Mouse (Mus musculus) frontal cortex, postnatal 10 days (tissue): ENCODE results near the gene Dnajc21.
A peak's percentile ranks its signal among the peaks of the same experiment; 100 is the strongest.
"Not testable (repeated sequence)": the region's sequence is repeated elsewhere in the genome, so short reads cannot be mapped to it uniquely, and the experiment has no call there.

Experiments
- DNase-seq, 2 experiments: peaks; one replicate each; pipeline ENCODE4 v3.0.0; 2022; ENCODE audit warnings: low spot score in 2 of 2, mixed read lengths in 1 of 2

The Dnajc21 gene

GRCm38 (mm10) chr15:10470151-10470831, at the start of gene Dnajc21:
Gene Dnajc21 (minus strand): TSS chr15:10470516.
- peak; percentile 53 to 77 for DNase-seq

DNA sequence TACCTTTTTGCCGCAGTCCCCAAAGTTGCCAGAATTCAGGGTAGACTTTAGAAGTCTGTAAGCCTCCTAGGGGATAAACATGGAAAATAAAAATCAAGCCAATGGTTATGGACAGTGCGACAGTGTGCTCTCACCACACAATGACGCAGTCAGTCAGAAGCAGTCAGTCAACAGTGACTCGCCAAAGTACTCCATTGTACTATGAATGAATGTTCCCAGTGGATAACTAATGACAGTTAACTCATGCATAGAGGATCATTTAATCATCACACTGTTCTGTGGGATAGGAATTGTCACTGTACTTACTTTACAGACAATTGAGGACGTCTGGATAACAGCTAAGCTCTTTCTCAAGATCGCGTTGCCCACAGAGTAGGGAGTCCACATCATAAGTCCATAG, 44.9 kb upstream of the Dnajc21 start:
- DNase-seq: no peak

DNA sequence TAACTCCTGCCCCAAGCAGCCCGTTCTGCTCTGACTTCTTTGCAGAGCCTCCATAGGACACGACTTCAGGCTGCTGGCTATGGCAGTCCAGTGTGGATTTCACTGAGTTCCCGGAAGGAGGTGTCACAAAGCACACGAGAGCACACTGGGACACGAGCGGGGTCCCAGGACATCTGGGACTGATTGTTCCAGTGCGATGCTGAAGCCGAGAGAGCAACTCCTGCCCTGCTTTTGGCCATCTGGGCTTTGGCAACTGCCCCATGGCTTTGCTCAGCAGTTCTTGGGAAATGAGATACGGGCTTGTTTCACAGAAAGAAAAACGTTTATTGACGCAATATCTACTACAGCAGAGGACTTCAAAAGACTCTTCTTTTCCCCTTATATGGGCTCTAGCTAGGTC, 35.8 kb upstream of the Dnajc21 start:
- no peak for DNase-seq

GRCm38 (mm10) chr15:10500838-10501719, 30.8 kb upstream of the Dnajc21 start:
- peak in 1 of 2 experiments; percentile 51 for DNase-seq

GRCm38 (mm10) chr15:10500035-10500434, 29.7 kb upstream of the Dnajc21 start:
- no peak for DNase-seq

DNA sequence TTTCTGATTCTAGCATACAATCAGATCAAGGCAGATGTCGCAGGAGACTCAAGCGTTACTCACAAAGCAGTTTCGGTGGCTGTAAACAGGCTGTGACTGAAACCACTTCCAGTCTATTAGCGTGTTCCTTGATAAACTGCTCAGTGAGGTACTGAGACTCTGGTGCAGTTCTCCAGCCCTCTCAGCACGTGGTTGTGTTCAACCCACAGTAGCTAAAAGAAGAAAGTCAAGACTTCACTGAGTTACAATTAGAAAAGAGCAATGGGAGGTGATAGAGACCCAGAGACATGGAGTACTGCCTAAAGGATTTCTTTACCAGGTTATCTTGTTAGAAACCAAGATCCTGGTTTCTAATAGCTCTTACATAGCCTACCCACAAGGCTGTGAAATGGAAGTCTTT, 29.3 kb upstream of the Dnajc21 start:
- DNase-seq: no peak

GRCm38 (mm10) chr15:10496696-10497095, 26.4 kb upstream of the Dnajc21 start:
- DNase-seq: not testable (repeated sequence)

GRCm38 (mm10) chr15:10495944-10496343, 25.6 kb upstream of the Dnajc21 start:
- DNase-seq: no peak

GRCm38 (mm10) chr15:10490101-10490500, 19.8 kb upstream of the Dnajc21 start:
- no peak for DNase-seq

DNA sequence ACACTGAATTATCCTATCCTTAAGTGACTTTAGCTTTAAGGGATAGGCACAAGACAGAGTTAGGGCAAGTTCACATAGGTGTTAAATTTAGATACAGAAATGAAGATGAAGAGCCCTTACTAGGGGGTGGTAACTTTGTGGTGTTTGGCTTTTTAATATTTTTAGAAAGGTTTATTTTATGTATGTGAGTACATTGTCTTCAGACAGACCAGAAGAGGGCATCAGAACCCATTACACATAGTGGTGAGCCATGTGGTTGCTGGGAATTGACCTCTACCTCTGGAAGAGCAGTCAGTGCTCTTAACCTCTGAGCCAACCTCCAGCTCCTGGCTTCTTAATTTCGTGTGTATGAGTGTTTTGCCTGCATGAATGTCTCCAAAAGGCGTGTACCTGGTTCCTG, 16.9 kb upstream of the Dnajc21 start:
- no peak for DNase-seq

- no peak for DNase-seq
Observed at GRCm38 (mm10) chr15:10486365-10486839, 16.1 kb upstream of the Dnajc21 start.

GRCm38 (mm10) chr15:10485484-10486364, 15.4 kb upstream of the Dnajc21 start, which contains the start of the genes Brix1 and Rad1:
Gene Brix1 (minus strand): TSS chr15:10485947.
Gene Rad1 (plus strand): TSS chr15:10486018.
- DNase-seq: peak; percentile 90 to 92

- DNase-seq: no peak
Observed at GRCm38 (mm10) chr15:10470941-10471340, 625 bp upstream of the Dnajc21 start.

- DNase-seq: no peak
Observed at GRCm38 (mm10) chr15:10469641-10470150, 620 bp downstream of the Dnajc21 start.

DNA sequence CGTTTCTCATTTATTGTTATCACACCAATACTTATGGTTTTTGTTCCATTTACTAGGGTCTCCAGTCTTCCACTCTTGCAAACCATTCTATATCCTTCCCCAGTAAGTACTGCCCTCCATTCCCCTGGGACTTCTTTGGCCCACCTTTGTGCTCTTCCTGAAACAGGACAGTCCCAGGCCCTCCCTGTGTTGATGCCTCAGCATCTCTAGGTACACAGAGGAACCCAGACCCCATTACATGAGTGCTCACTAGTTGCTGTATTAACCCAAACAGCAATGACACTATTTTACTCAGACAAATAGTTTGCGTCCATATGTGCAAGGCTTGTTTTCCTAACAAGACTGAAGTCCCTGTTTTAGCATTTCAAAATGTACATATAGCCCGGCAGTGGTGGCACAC, 1.6 kb downstream of the Dnajc21 start:
- no peak for DNase-seq

DNA sequence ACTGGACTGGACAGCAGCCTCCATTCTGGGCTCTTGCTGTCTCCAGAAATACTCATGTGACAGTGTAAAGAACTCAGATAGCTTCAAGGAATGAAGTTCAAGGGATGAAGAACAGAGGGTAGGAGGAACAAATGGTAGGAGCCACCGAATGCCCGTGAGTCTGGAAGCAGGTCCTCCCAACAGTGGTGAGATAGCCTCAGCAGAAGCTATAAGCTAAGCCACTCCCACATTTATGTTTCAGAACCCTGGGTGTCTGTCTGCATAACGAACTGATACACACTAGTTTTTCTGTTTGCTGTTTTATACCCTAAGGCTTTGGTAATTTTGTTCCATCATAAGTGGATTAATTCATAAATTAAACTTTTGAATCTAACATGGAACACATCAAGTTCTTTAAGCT, 5.6 kb downstream of the Dnajc21 start:
- DNase-seq: no peak

DNA sequence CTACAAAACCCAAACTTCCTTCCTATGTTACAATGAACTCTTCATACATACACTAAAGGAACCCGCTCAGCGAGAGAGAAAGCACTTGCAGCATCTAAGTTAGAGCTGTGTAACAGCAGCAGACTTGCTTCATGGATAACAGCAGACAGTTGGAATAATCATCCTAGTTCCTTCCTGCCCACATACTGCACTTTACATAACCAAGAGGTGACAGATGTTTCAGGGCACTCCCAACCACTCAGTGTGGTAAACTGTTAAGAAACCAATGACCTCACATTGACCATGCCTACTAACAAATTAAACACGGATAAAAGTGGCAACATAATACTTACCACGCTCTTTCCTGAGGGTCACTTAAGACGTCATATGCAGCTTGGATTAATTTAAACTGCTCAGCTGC, 6.8 kb downstream of the Dnajc21 start:
- DNase-seq: no peak

- DNase-seq: no peak
Observed at GRCm38 (mm10) chr15:10460986-10461385, 9.3 kb downstream of the Dnajc21 start.

DNA sequence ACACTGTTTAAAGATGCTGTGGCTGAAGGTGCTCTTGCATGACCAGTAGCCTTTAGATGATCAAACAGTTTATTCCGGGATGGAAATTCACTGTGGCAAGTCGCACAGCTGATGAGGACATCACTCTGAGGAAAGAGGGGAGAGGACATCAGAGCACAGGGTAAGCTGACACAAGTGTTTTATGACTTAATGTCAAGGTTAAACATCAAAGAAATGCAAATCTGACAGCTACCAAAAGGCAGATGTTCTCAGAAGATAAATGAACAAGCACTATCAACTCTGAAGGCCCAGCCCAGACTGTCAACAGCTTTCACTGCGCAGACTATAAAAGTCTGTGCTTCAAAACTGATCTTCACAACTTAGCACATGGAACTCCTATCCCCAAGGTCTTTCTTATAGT, 23.2 kb downstream of the Dnajc21 start:
- DNase-seq: no peak

DNA sequence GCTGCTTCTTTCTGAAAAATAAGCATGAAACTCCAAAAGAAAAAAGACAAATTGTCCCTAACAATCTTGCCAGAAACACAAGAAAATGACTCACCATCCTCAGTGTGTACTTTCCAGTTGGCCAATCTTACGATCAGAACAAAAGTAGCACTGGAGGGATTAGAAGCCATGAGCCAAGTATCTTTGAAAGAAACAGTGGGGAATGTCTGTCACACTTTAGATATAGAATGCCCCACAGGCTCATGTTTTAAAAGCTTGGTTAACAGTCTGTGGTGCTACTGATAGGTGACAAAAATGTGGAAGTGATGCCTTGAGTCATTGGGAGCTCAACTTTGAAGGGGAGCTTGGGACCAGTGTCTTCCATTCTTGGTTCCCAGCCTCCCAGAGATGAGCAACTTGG, 28.0 kb downstream of the Dnajc21 start:
- no peak for DNase-seq

GRCm38 (mm10) chr15:10441493-10441892, 28.8 kb downstream of the Dnajc21 start:
- DNase-seq: no peak

GRCm38 (mm10) chr15:10439963-10440362, 30.4 kb downstream of the Dnajc21 start:
- no peak for DNase-seq
